15 mouse cellular contexts compared by ENCODE assay signal in the genomic region with DNA sequence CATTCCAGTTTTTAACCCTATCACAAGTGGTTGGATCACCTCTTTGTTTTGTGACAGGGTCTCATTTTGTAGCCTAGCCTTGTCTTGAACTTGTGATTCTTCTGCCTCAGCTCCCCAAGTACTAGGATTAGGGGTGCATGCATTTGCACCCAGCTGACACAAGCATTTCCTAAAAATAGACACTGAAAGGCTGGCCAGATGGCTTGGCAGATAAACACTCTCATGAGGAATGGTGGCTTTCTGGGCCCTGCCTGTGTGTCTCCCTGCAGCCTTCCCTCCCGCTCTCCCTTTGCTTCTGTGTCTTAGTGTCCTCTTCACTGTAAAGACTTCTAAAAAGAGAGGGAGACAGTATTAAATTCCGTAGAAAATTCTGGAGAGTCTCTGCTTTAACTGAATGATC. TPM values are rescaled to one million over a fixed set of nuclear protein-coding genes. Genes with fewer than 3 reads are reported as not detected.
DNase-seq lines count a peak whose midpoint lies in the region; ATAC-seq lines count a peak whose summit lies in the region.
"Had no signal": no experiment of that assay in that cellular context is flagged by ENCODE, and none has a peak within 500 bp of the region (broad histone marks: within the 10 kb centered on the region; RNA-seq: fewer than 3 reads in every experiment).

No protein-coding gene starts in this region.

- H3K9ac ChIP-seq in heart, embryonic 12.5 days: no peak overlapping the region
- no peak overlapping the region for H3K9ac ChIP-seq in hindbrain, embryonic 11.5 days (ENCODE audit: low read depth, low read length)
- H3K9ac ChIP-seq: limb, embryonic 13.5 days had no signal

- 89% methylated on average over 2 of the region's 2 CpGs for WGBS in heart, embryonic 10.5 days
- 69% methylated on average over 2 of the region's 2 CpGs for WGBS in heart, embryonic 12.5 days
- 94% methylated on average over 2 of the region's 2 CpGs for WGBS in hindbrain, embryonic 11.5 days

- ATAC-seq in heart, embryonic 12.5 days (ENCODE audit: insufficient number of reproducible peaks, low FRiP score): no peak
- no peak for ATAC-seq in granulocyte monocyte progenitor cell, adult 5-6 weeks (replicated peaks; ENCODE audit: poor library complexity, severe bottlenecking)
- no peak for ATAC-seq in hindbrain, embryonic 11.5 days (ENCODE audit: low FRiP score)
- ATAC-seq: inflammation-experienced regulatory T-cells, adult 6 months had no signal

- H3K9me3 ChIP-seq in heart, embryonic 10.5 days: no peaks in the 10 kb centered on the region
- H3K9me3 ChIP-seq in heart, embryonic 12.5 days (replicated peaks): peaks cover 6% of the 10 kb centered on the region
- H3K9me3 ChIP-seq in hindbrain, embryonic 11.5 days (ENCODE audit: control insufficient read depth, low read length): no peaks in the 10 kb centered on the region
- H3K9me3 ChIP-seq: heart, embryonic 15.5 days had no signal

- H3K36me3 ChIP-seq in heart, embryonic 10.5 days: peaks cover 14% of the 10 kb centered on the region
- peaks cover 12% of the 10 kb centered on the region for H3K36me3 ChIP-seq in heart, embryonic 12.5 days
- peaks cover 6% of the 10 kb centered on the region for H3K36me3 ChIP-seq in hindbrain, embryonic 11.5 days (ENCODE audit: control insufficient read depth, insufficient read depth, low read length)

- no peak for DNase-seq in heart, embryonic 10.5 days (ENCODE audit: low spot score)
- DNase-seq in MEL-GATA-1-ER (ENCODE audit: extremely low read depth, low read depth): peak; percentile 41
- peak; percentile 72 to 79 for DNase-seq in cerebellum, postnatal 14 days
- no peak for DNase-seq in urinary bladder, postnatal 25 days (ENCODE audit: low spot score)
- DNase-seq in hindbrain, embryonic 11.5 days (ENCODE audit: low spot score): no peak
- DNase-seq: lung, adult 2 months; thymus, postnatal 25 days had no signal

- peaks cover 23% of the 10 kb centered on the region for H3K4me1 ChIP-seq in heart, embryonic 10.5 days
- peaks cover 16% of the 10 kb centered on the region for H3K4me1 ChIP-seq in heart, embryonic 12.5 days (replicated peaks)
- H3K4me1 ChIP-seq in brown adipose tissue, adult 24 weeks (ENCODE audit: control insufficient read depth, insufficient read depth, insufficient read length, low read length): peaks cover 20% of the 10 kb centered on the region
- no peaks in the 10 kb centered on the region for H3K4me1 ChIP-seq in hindbrain, embryonic 11.5 days (replicated peaks; ENCODE audit: control insufficient read depth, insufficient read depth, low read length)
- H3K4me1 ChIP-seq: limb, embryonic 13.5 days had no signal

- H3K4me3 ChIP-seq in heart, embryonic 10.5 days: no peak overlapping the region
- H3K4me3 ChIP-seq in heart, embryonic 12.5 days: no peak overlapping the region
- H3K4me3 ChIP-seq in brown adipose tissue, adult 24 weeks (ENCODE audit: insufficient read depth, low read depth, low read length): no peak overlapping the region
- no peak overlapping the region for H3K4me3 ChIP-seq in hindbrain, embryonic 11.5 days (ENCODE audit: low read depth, low read length)
- H3K4me3 ChIP-seq: heart, embryonic 15.5 days; hindbrain, embryonic 10.5 days; limb, embryonic 13.5 days had no signal

- no peak overlapping the region for H3K4me2 ChIP-seq in heart, embryonic 12.5 days
- no peak overlapping the region for H3K4me2 ChIP-seq in hindbrain, embryonic 11.5 days (replicated peaks; ENCODE audit: low read depth, low read length)
- H3K4me2 ChIP-seq: limb, embryonic 13.5 days had no signal

- H3K27ac ChIP-seq in heart, embryonic 10.5 days: peak overlapping the region; percentile 38; the same call in 1 of the 2 replicates
- H3K27ac ChIP-seq in heart, embryonic 12.5 days (ENCODE audit: poor library complexity, severe bottlenecking): no peak overlapping the region
- peak overlapping the region; percentile 93; the same call in 1 of the 2 replicates for H3K27ac ChIP-seq in brown adipose tissue, adult 24 weeks (replicated peaks; ENCODE audit: low read depth, low read length)
- H3K27ac ChIP-seq in hindbrain, embryonic 11.5 days (ENCODE audit: low read depth, low read length): no peak overlapping the region
- H3K27ac ChIP-seq: hindbrain, embryonic 10.5 days; limb, embryonic 13.5 days had no signal

- no peaks in the 10 kb centered on the region for H3K27me3 ChIP-seq in heart, embryonic 10.5 days (ENCODE audit: insufficient read depth, poor library complexity, severe bottlenecking)
- no peaks in the 10 kb centered on the region for H3K27me3 ChIP-seq in heart, embryonic 12.5 days (replicated peaks)
- no peaks in the 10 kb centered on the region for H3K27me3 ChIP-seq in hindbrain, embryonic 11.5 days (ENCODE audit: control insufficient read depth, insufficient read depth, low read length)
- H3K27me3 ChIP-seq: heart, embryonic 15.5 days; limb, embryonic 13.5 days had no signal

RNA-seq across cellular contexts. Expression of a gene that starts 11.4 kb away (rescaled TPM):
- polyA plus RNA-seq in heart, embryonic 10.5 days (2016; fragmentation: Nextera tagmentation; extraction: Ambion mirVana): 103 and 110 TPM in 2 replicates
- 77.3 and 78.8 TPM in 2 replicates for polyA plus RNA-seq in heart, embryonic 12.5 days (2016; fragmentation: Nextera tagmentation; extraction: Ambion mirVana)
- polyA plus RNA-seq in brown adipose tissue, adult 24 weeks (2012; ENCODE audit: insufficient read depth, insufficient read length, missing spikeins): 46.6 and 49.2 TPM in 2 replicates
- total RNA-seq in granulocyte monocyte progenitor cell, adult 5-6 weeks (2014; fragmentation: Nextera tagmentation): 27.6 and 53.4 TPM in 2 replicates
- total RNA-seq in granulocyte monocyte progenitor cell, adult 5-6 weeks (2017): 25.8 and 43.7 TPM in 2 replicates
- 97.7 and 98.6 TPM in 2 replicates for polyA plus RNA-seq in hindbrain, embryonic 11.5 days (2014; fragmentation: Nextera tagmentation; extraction: Ambion mirVana)

RNA-seq across cellular contexts. Expression of a gene that starts 11.5 kb away (rescaled TPM):
- polyA plus RNA-seq in heart, embryonic 10.5 days (2016; fragmentation: Nextera tagmentation; extraction: Ambion mirVana): 12.6 and 13.0 TPM in 2 replicates
- 15.2 and 15.9 TPM in 2 replicates for polyA plus RNA-seq in heart, embryonic 12.5 days (2016; fragmentation: Nextera tagmentation; extraction: Ambion mirVana)
- polyA plus RNA-seq in brown adipose tissue, adult 24 weeks (2012; ENCODE audit: insufficient read depth, insufficient read length, missing spikeins): 43.7 and 49.6 TPM in 2 replicates
- 12.3 and 15.7 TPM in 2 replicates for total RNA-seq in granulocyte monocyte progenitor cell, adult 5-6 weeks (2014; fragmentation: Nextera tagmentation)
- total RNA-seq in granulocyte monocyte progenitor cell, adult 5-6 weeks (2017): 20.0 and 27.4 TPM in 2 replicates
- 10.7 and 12.0 TPM in 2 replicates for polyA plus RNA-seq in hindbrain, embryonic 11.5 days (2014; fragmentation: Nextera tagmentation; extraction: Ambion mirVana)

RNA-seq across cellular contexts. Expression of a gene that starts 24.5 kb away (rescaled TPM):
- polyA plus RNA-seq in heart, embryonic 10.5 days (2016; fragmentation: Nextera tagmentation; extraction: Ambion mirVana): 3.0 and 4.2 TPM in 2 replicates
- 3.3 and 3.6 TPM in 2 replicates for polyA plus RNA-seq in heart, embryonic 12.5 days (2016; fragmentation: Nextera tagmentation; extraction: Ambion mirVana)
- 1.1 and 1.9 TPM in 2 replicates for polyA plus RNA-seq in brown adipose tissue, adult 24 weeks (2012; ENCODE audit: insufficient read depth, insufficient read length, missing spikeins)
- not detected in 2 replicates for total RNA-seq in granulocyte monocyte progenitor cell, adult 5-6 weeks (2014; fragmentation: Nextera tagmentation)
- not detected in 2 replicates for total RNA-seq in granulocyte monocyte progenitor cell, adult 5-6 weeks (2017)
- polyA plus RNA-seq in hindbrain, embryonic 11.5 days (2014; fragmentation: Nextera tagmentation; extraction: Ambion mirVana): 5.5 and 5.7 TPM in 2 replicates

RNA-seq across cellular contexts. Expression of a gene that starts 36.0 kb away (rescaled TPM):
- 29.6 and 40.8 TPM in 2 replicates for polyA plus RNA-seq in heart, embryonic 10.5 days (2016; fragmentation: Nextera tagmentation; extraction: Ambion mirVana)
- 20.8 and 21.3 TPM in 2 replicates for polyA plus RNA-seq in heart, embryonic 12.5 days (2016; fragmentation: Nextera tagmentation; extraction: Ambion mirVana)
- 1.7 and 3.6 TPM in 2 replicates for polyA plus RNA-seq in brown adipose tissue, adult 24 weeks (2012; ENCODE audit: insufficient read depth, insufficient read length, missing spikeins)
- 51.8 and 62.8 TPM in 2 replicates for total RNA-seq in granulocyte monocyte progenitor cell, adult 5-6 weeks (2014; fragmentation: Nextera tagmentation)
- 42.9 and 63.5 TPM in 2 replicates for total RNA-seq in granulocyte monocyte progenitor cell, adult 5-6 weeks (2017)
- 54.3 and 54.8 TPM in 2 replicates for polyA plus RNA-seq in hindbrain, embryonic 11.5 days (2014; fragmentation: Nextera tagmentation; extraction: Ambion mirVana)

RNA-seq across cellular contexts. Expression of a gene that starts 39.1 kb away (rescaled TPM):
- 0.39 and 0.44 TPM in 2 replicates for polyA plus RNA-seq in heart, embryonic 10.5 days (2016; fragmentation: Nextera tagmentation; extraction: Ambion mirVana)
- 0.37 and 0.71 TPM in 2 replicates for polyA plus RNA-seq in heart, embryonic 12.5 days (2016; fragmentation: Nextera tagmentation; extraction: Ambion mirVana)
- 7.2 and 11.2 TPM in 2 replicates for polyA plus RNA-seq in brown adipose tissue, adult 24 weeks (2012; ENCODE audit: insufficient read depth, insufficient read length, missing spikeins)
- 0.41 and 0.83 TPM in 2 replicates for total RNA-seq in granulocyte monocyte progenitor cell, adult 5-6 weeks (2014; fragmentation: Nextera tagmentation)
- 0.36 and 0.65 TPM in 2 replicates for total RNA-seq in granulocyte monocyte progenitor cell, adult 5-6 weeks (2017)
- polyA plus RNA-seq in hindbrain, embryonic 11.5 days (2014; fragmentation: Nextera tagmentation; extraction: Ambion mirVana): 0.29 and 0.39 TPM in 2 replicates
- total RNA-seq: neutrophil, adult 5-6 weeks had no signal

Comparison
In these comparisons a context has a peak if more than half of its experiments do, and no peak if none do; other contexts are left out.
1. H3K27ac ChIP-seq: peak in heart, embryonic 10.5 days (single experiment) and brown adipose tissue, adult 24 weeks (single experiment); none in heart, embryonic 12.5 days (single experiment) and hindbrain, embryonic 11.5 days (single experiment).
2. DNase-seq: peak in MEL-GATA-1-ER (single experiment) and cerebellum, postnatal 14 days (2 of 2); none in heart, embryonic 10.5 days (single experiment), urinary bladder, postnatal 25 days (single experiment) and hindbrain, embryonic 11.5 days (single experiment).